Mouse (Mus musculus): Measurements from ENCODE around the gene Mfap2. TPM values are rescaled to one million over a fixed set of nuclear protein-coding genes. Genes with fewer than 3 reads are reported as not detected.

Mfap2 gene
- polyA plus RNA-seq, 1 experiment from 2014 or later: 409 TPM

DNA sequence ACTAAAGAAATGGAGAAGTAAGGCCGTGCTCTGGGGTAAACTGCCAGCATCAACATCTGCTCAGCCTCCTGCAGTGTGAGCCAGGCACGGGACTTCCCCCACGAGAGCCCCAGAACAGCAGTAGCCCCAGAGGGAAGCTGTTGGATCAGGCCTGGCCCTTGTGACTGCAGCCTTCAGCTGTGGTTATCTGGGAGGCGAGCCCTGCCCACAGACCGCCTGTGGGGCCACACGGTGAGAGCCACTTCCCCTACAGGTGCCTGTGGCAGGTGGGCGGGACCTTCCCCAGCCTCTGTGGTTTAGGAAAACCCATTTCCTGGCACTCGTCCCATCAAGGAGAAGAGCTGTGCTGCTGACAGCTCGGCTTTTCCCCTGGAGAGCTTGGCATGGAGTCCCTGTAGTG, 26.8 kb upstream of the Mfap2 start:
- Histone ChIP-seq H3K9ac (replicated peaks; ENCODE audit: low read length) (no peak overlapping the region), H3K27me3 (ENCODE audit: control insufficient read depth, insufficient read depth, low read length) (no peaks in the 10 kb centered on the region), H3K36me3 (replicated peaks; ENCODE audit: control insufficient read depth, insufficient read depth, low read depth, low read length) (peaks cover 4% of the 10 kb centered on the region), H3K9me3 (replicated peaks; ENCODE audit: control insufficient read depth, low read length) (no peaks in the 10 kb centered on the region), H3K4me3 (ENCODE audit: low read depth, low read length) (no peak overlapping the region), H3K27ac (replicated peaks; ENCODE audit: low read depth, low read length) (no peak overlapping the region), H3K4me1 (ENCODE audit: control insufficient read depth, insufficient read depth, low read length) (no peaks in the 10 kb centered on the region), H3K4me2 (ENCODE audit: low read depth, low read length) (no peak overlapping the region)
- peak; percentile 3 for DNase-seq (ENCODE audit: low spot score)
- no peak for ATAC-seq (replicated peaks; ENCODE audit: insufficient number of reproducible peaks, low FRiP score, low TSS enrichment, low read depth)
- 14% methylated on average over 9 of the region's 9 CpGs for WGBS

- Histone ChIP-seq H3K36me3 (replicated peaks; ENCODE audit: control insufficient read depth, insufficient read depth, low read depth, low read length) (no peaks in the 10 kb centered on the region; the same call in 1 of the 2 replicates), H3K9me3 (replicated peaks; ENCODE audit: control insufficient read depth, low read length) (no peaks in the 10 kb centered on the region), H3K9ac (replicated peaks; ENCODE audit: low read length) (no peak overlapping the region), H3K4me2 (ENCODE audit: low read depth, low read length) (no peak overlapping the region), H3K27me3 (ENCODE audit: control insufficient read depth, insufficient read depth, low read length) (no peaks in the 10 kb centered on the region), H3K4me1 (ENCODE audit: control insufficient read depth, insufficient read depth, low read length) (no peaks in the 10 kb centered on the region), H3K27ac (replicated peaks; ENCODE audit: low read depth, low read length) (no peak overlapping the region), H3K4me3 (ENCODE audit: low read depth, low read length) (no peak overlapping the region)
- ATAC-seq (replicated peaks; ENCODE audit: insufficient number of reproducible peaks, low FRiP score, low TSS enrichment, low read depth): no peak
- 83% methylated on average over 6 of the region's 6 CpGs for WGBS
- DNase-seq (ENCODE audit: low spot score): no peak
These were observed 25.7 kb upstream of the Mfap2 start for GRCm38 (mm10) chr4:140984544-140984943.

DNA sequence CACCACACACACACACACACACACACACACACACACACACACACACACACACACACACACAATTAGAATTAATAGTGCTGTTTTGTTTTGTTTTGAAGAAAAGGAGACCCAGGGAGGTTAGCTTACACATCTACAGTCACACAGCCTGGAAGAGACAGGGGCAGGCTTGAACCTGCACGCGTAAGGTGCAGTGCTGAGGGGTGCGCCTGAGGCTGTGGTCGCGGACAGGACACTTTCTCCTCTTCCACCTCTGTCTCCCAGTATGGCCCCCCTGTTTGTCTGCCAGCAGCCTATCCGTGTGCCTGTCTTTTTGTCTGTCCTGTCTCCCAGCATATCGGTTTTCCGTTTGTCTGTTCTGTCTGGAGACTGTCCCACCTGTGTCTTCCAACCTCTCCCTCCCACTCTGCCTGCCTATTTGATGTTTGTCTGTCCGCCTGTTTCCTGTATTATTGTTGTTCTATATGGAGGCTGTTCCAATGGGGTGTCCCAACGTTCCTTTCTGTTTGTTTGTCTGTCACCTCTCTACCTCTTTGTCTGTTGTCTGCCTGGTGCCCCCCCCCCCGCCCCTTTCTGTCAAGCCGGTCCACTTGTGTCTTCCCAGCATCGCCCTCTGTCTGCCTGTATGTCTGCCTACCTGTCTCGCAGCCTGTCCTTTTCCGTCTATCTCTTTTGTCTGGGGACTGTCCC, 24.1 kb upstream of the Mfap2 start:
- no peak overlapping the region for H3K27ac ChIP-seq (replicated peaks; ENCODE audit: low read depth, low read length)
- H3K4me3 ChIP-seq (ENCODE audit: low read depth, low read length): peak overlapping the region; percentile 89
- peak overlapping the region; percentile 79 for H3K4me2 ChIP-seq (ENCODE audit: low read depth, low read length)
- whole genome bisulfite sequencing: 29% methylated on average over 15 of the region's 15 CpGs
- H3K27me3 ChIP-seq (ENCODE audit: control insufficient read depth, insufficient read depth, low read length): no peaks in the 10 kb centered on the region
- peak overlapping the region; percentile 82 for H3K9ac ChIP-seq (replicated peaks; ENCODE audit: low read length)
- no peak for ATAC-seq (replicated peaks; ENCODE audit: insufficient number of reproducible peaks, low FRiP score, low TSS enrichment, low read depth)
- H3K9me3 ChIP-seq (replicated peaks; ENCODE audit: control insufficient read depth, low read length): no peaks in the 10 kb centered on the region
- no peaks in the 10 kb centered on the region for H3K4me1 ChIP-seq (ENCODE audit: control insufficient read depth, insufficient read depth, low read length)
- DNase-seq (ENCODE audit: low spot score): no peak
- H3K36me3 ChIP-seq (replicated peaks; ENCODE audit: control insufficient read depth, insufficient read depth, low read depth, low read length): no peaks in the 10 kb centered on the region

GRCm38 (mm10) chr4:140986711-140987395, 23.4 kb upstream of the Mfap2 start, which contains the start of gene Atp13a2:
Atp13a2 (plus strand) TSS chr4:140986873.
- Histone ChIP-seq H3K36me3 (replicated peaks; ENCODE audit: control insufficient read depth, insufficient read depth, low read depth, low read length) (no peaks in the 10 kb centered on the region), H3K4me1 (ENCODE audit: control insufficient read depth, insufficient read depth, low read length) (no peaks in the 10 kb centered on the region), H3K4me3 (ENCODE audit: low read depth, low read length) (peak within 1 kb of the TSS; percentile 89), H3K4me2 (ENCODE audit: low read depth, low read length) (peak within 1 kb of the TSS; percentile 79), H3K27me3 (ENCODE audit: control insufficient read depth, insufficient read depth, low read length) (no peaks in the 10 kb centered on the region), H3K9me3 (replicated peaks; ENCODE audit: control insufficient read depth, low read length) (no peaks in the 10 kb centered on the region), H3K27ac (replicated peaks; ENCODE audit: low read depth, low read length) (no peak within 1 kb of the TSS), H3K9ac (replicated peaks; ENCODE audit: low read length) (peak within 1 kb of the TSS; percentile 82)
- peak; percentile 89 for ATAC-seq (replicated peaks; ENCODE audit: insufficient number of reproducible peaks, low FRiP score, low TSS enrichment, low read depth)
- under 1% methylated on average over 55 of the region's 58 CpGs for WGBS
- peak; percentile 93 for DNase-seq (ENCODE audit: low spot score)

DNA sequence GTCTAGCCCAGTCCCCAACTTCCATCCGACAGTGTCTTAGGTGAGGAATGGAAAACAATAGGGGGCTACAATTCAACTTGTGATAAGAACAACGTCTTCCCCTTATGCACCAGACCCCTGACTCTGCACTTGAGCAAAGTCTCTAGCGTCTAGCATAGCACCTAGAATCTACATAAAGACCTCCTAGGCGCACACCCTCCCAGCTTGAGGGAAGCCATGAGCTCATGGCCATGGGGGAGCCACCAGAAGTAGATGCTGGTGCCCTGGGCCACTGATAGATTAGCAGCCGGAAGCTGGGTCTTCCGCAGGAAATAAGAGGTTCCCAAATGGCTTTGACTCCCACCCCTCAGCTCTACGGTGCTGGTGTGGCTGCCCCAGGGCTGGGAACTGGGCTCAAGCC, 22.7 kb upstream of the Mfap2 start:
- Histone ChIP-seq H3K9me3 (replicated peaks; ENCODE audit: control insufficient read depth, low read length) (no peaks in the 10 kb centered on the region), H3K4me3 (ENCODE audit: low read depth, low read length) (peak overlapping the region; percentile 89), H3K27me3 (ENCODE audit: control insufficient read depth, insufficient read depth, low read length) (no peaks in the 10 kb centered on the region), H3K36me3 (replicated peaks; ENCODE audit: control insufficient read depth, insufficient read depth, low read depth, low read length) (no peaks in the 10 kb centered on the region), H3K4me2 (ENCODE audit: low read depth, low read length) (peak overlapping the region; percentile 79), H3K27ac (replicated peaks; ENCODE audit: low read depth, low read length) (no peak overlapping the region), H3K4me1 (ENCODE audit: control insufficient read depth, insufficient read depth, low read length) (no peaks in the 10 kb centered on the region), H3K9ac (replicated peaks; ENCODE audit: low read length) (peak overlapping the region; percentile 82)
- WGBS: 24% methylated on average over 7 of the region's 7 CpGs
- ATAC-seq (replicated peaks; ENCODE audit: insufficient number of reproducible peaks, low FRiP score, low TSS enrichment, low read depth): no peak
- no peak for DNase-seq (ENCODE audit: low spot score)

DNA sequence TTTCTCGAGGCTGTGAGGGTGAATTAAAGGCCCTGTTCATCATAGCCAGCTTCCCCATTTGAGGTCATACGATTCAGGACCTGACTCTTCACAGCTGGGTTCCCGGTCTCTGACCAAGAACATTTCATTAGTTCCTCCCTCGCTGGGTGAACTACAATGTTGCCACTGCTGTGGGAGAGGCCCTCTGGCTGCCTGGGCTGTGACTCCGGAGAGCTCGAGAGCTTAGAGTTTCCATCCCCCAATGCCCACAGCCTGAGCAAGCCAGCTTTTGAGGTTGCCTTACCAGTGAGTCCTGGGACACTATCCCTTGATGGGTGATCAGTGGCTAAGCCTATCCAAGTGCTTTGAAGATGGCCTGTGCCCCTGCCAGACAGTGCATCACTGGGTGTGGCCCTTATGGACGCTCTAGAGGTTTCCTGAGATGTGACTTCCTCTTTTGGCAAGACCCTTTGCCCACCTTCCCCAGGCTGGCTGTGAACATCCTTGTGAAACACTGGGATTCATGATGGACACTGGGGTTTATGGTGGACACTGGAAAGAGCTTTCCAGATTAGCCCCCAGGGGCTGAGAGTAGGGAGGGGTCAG, 21.4 kb upstream of the Mfap2 start:
- H3K4me2 ChIP-seq (ENCODE audit: low read depth, low read length): no peak overlapping the region
- no peak overlapping the region for H3K4me3 ChIP-seq (ENCODE audit: low read depth, low read length)
- DNase-seq (ENCODE audit: low spot score) (no peak), ATAC-seq (replicated peaks; ENCODE audit: insufficient number of reproducible peaks, low FRiP score, low TSS enrichment, low read depth) (no peak)
- no peak overlapping the region for H3K27ac ChIP-seq (replicated peaks; ENCODE audit: low read depth, low read length)
- no peaks in the 10 kb centered on the region for H3K4me1 ChIP-seq (ENCODE audit: control insufficient read depth, insufficient read depth, low read length)
- WGBS: 61% methylated on average over 7 of the region's 7 CpGs
- H3K27me3 ChIP-seq (ENCODE audit: control insufficient read depth, insufficient read depth, low read length): no peaks in the 10 kb centered on the region
- no peak overlapping the region for H3K9ac ChIP-seq (replicated peaks; ENCODE audit: low read length)
- peaks cover 3% of the 10 kb centered on the region for H3K36me3 ChIP-seq (replicated peaks; ENCODE audit: control insufficient read depth, insufficient read depth, low read depth, low read length)
- no peaks in the 10 kb centered on the region for H3K9me3 ChIP-seq (replicated peaks; ENCODE audit: control insufficient read depth, low read length)

- ATAC-seq (replicated peaks; ENCODE audit: insufficient number of reproducible peaks, low FRiP score, low TSS enrichment, low read depth): no peak
- Histone ChIP-seq H3K4me3 (ENCODE audit: low read depth, low read length) (no peak overlapping the region), H3K4me1 (ENCODE audit: control insufficient read depth, insufficient read depth, low read length) (no peaks in the 10 kb centered on the region), H3K27me3 (ENCODE audit: control insufficient read depth, insufficient read depth, low read length) (no peaks in the 10 kb centered on the region), H3K27ac (replicated peaks; ENCODE audit: low read depth, low read length) (no peak overlapping the region), H3K9me3 (replicated peaks; ENCODE audit: control insufficient read depth, low read length) (no peaks in the 10 kb centered on the region), H3K36me3 (replicated peaks; ENCODE audit: control insufficient read depth, insufficient read depth, low read depth, low read length) (peaks cover 3% of the 10 kb centered on the region), H3K9ac (replicated peaks; ENCODE audit: low read length) (no peak overlapping the region), H3K4me2 (ENCODE audit: low read depth, low read length) (no peak overlapping the region)
- WGBS: 87% methylated on average over 14 of the region's 14 CpGs
- no peak for DNase-seq (ENCODE audit: low spot score)
These were observed 20.8 kb upstream of the Mfap2 start for GRCm38 (mm10) chr4:140989447-140989846.

GRCm38 (mm10) chr4:140992215-140992614, 18.0 kb upstream of the Mfap2 start:
- WGBS: 80% methylated on average over 20 of the region's 20 CpGs
- Histone ChIP-seq H3K4me1 (ENCODE audit: control insufficient read depth, insufficient read depth, low read length) (no peaks in the 10 kb centered on the region), H3K27me3 (ENCODE audit: control insufficient read depth, insufficient read depth, low read length) (no peaks in the 10 kb centered on the region), H3K9ac (replicated peaks; ENCODE audit: low read length) (no peak overlapping the region), H3K9me3 (replicated peaks; ENCODE audit: control insufficient read depth, low read length) (no peaks in the 10 kb centered on the region), H3K27ac (replicated peaks; ENCODE audit: low read depth, low read length) (no peak overlapping the region), H3K36me3 (replicated peaks; ENCODE audit: control insufficient read depth, insufficient read depth, low read depth, low read length) (peaks cover 13% of the 10 kb centered on the region), H3K4me3 (ENCODE audit: low read depth, low read length) (no peak overlapping the region), H3K4me2 (ENCODE audit: low read depth, low read length) (no peak overlapping the region)
- no peak for DNase-seq (ENCODE audit: low spot score)
- ATAC-seq (replicated peaks; ENCODE audit: insufficient number of reproducible peaks, low FRiP score, low TSS enrichment, low read depth): no peak

Data from embryonic facial prominence, embryonic 11.5 days (tissue).